Mouse (Mus musculus): ENCODE results near the gene Apoc1. TPM values are rescaled to one million over a fixed set of nuclear protein-coding genes. Genes with fewer than 3 reads are reported as not detected.

The Apoc1 gene
- total and polyA plus RNA-seq, 2 experiments from 2014 or later: 5.1 to 9.0 TPM

- TF ChIP-seq CTCF (IDR thresholded peaks at IDR 0.05): no peak
- no peak overlapping the region for H3K9ac ChIP-seq (replicated peaks; ENCODE audit: low read length, poor library complexity, severe bottlenecking)
- H3K27me3 ChIP-seq (ENCODE audit: insufficient read depth, low read length): no peaks in the 10 kb centered on the region
- no peaks in the 10 kb centered on the region; the same call in 1 of the 2 replicates for H3K4me1 ChIP-seq (ENCODE audit: insufficient read depth, low read length)
- H3K27ac ChIP-seq (ENCODE audit: low read depth, low read length): no peak overlapping the region
- ATAC-seq (ENCODE audit: low FRiP score): no peak
- no peaks in the 10 kb centered on the region for H3K9me3 ChIP-seq (ENCODE audit: low read length)
- DNase-seq (ENCODE audit: low spot score): no peak
- peaks cover 27% of the 10 kb centered on the region for H3K36me3 ChIP-seq (ENCODE audit: insufficient read depth, low read length)
- H3K4me2 ChIP-seq (ENCODE audit: low read depth, low read length, poor library complexity, severe bottlenecking): no peak overlapping the region
- no peak overlapping the region for H3K4me3 ChIP-seq (ENCODE audit: low read depth, low read length)
- WGBS: 87% methylated on average over 9 of the region's 9 CpGs
Observed at GRCm38 (mm10) chr7:19713598-19713997, 21.1 kb upstream of the Apoc1 start.

GRCm38 (mm10) chr7:19713196-19713595, 20.7 kb upstream of the Apoc1 start:
- peak; percentile 63 for TF ChIP-seq CTCF (IDR thresholded peaks at IDR 0.05)
- no peaks in the 10 kb centered on the region; the same call in 1 of the 2 replicates for H3K4me1 ChIP-seq (ENCODE audit: insufficient read depth, low read length)
- H3K27ac ChIP-seq (ENCODE audit: low read depth, low read length): no peak overlapping the region
- H3K9ac ChIP-seq (replicated peaks; ENCODE audit: low read length, poor library complexity, severe bottlenecking): no peak overlapping the region
- no peaks in the 10 kb centered on the region for H3K27me3 ChIP-seq (ENCODE audit: insufficient read depth, low read length)
- DNase-seq (ENCODE audit: low spot score) (peak; percentile 16), ATAC-seq (ENCODE audit: low FRiP score) (no peak)
- H3K4me2 ChIP-seq (ENCODE audit: low read depth, low read length, poor library complexity, severe bottlenecking): no peak overlapping the region
- no peak overlapping the region for H3K4me3 ChIP-seq (ENCODE audit: low read depth, low read length)
- H3K36me3 ChIP-seq (ENCODE audit: insufficient read depth, low read length): peaks cover 28% of the 10 kb centered on the region
- 55% methylated on average over 4 of the region's 4 CpGs for WGBS
- no peaks in the 10 kb centered on the region for H3K9me3 ChIP-seq (ENCODE audit: low read length)

DNA sequence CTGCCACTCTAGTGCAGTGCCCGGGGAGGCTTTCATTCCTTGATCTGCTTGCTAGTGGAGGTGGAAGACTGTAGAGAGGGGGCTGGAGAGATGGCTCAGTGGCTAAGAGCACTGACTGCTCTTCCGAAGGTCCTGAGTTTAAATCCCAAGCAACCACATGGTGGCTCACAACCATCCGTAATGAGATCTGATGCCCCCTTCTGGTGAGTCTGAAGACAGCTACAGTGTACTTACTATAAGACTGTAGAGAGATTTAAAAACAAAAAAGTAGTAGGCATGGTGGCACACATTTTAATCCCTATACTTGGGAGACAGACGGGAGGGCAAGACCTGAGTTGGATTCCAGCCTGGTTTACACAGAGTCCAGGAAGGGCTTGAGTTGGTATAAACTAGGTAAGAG, 20.0 kb upstream of the Apoc1 start:
- no peak for ATAC-seq (ENCODE audit: low FRiP score)
- no peak overlapping the region for H3K4me2 ChIP-seq (ENCODE audit: low read depth, low read length, poor library complexity, severe bottlenecking)
- DNase-seq (ENCODE audit: low spot score): peak; percentile 17
- no peaks in the 10 kb centered on the region for H3K27me3 ChIP-seq (ENCODE audit: insufficient read depth, low read length)
- WGBS: 69% methylated on average over 4 of the region's 4 CpGs
- H3K36me3 ChIP-seq (ENCODE audit: insufficient read depth, low read length): peaks cover 28% of the 10 kb centered on the region
- TF ChIP-seq CTCF (IDR thresholded peaks at IDR 0.05): peak; percentile 70
- no peaks in the 10 kb centered on the region for H3K9me3 ChIP-seq (ENCODE audit: low read length)
- H3K27ac ChIP-seq (ENCODE audit: low read depth, low read length): no peak overlapping the region
- H3K9ac ChIP-seq (replicated peaks; ENCODE audit: low read length, poor library complexity, severe bottlenecking): no peak overlapping the region
- no peak overlapping the region for H3K4me3 ChIP-seq (ENCODE audit: low read depth, low read length)
- H3K4me1 ChIP-seq (ENCODE audit: insufficient read depth, low read length): no peaks in the 10 kb centered on the region; the same call in 1 of the 2 replicates

DNA sequence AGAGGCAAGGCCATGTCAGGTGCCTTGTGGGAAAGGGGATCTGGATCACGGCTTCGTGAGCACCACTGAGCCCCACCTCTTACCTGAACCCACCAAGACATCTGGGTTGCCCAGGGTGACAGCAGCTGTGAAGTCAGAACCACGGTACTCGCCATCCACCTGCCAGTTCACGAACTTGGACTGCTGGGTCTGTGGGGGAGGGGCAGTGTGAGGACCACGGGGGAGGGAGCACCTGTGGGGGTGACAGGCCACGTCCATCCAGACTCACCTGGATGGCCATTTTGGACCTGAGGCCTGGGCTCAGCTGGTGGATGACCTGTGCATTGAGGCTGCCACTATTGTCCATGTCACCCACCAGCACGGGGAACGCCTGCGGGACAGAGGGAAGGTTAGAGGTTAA, 18.2 kb upstream of the Apoc1 start:
- WGBS: 96% methylated on average over 10 of the region's 10 CpGs
- Histone ChIP-seq H3K27ac (ENCODE audit: low read depth, low read length) (no peak overlapping the region), H3K4me3 (ENCODE audit: low read depth, low read length) (no peak overlapping the region), H3K27me3 (ENCODE audit: insufficient read depth, low read length) (no peaks in the 10 kb centered on the region), H3K9ac (replicated peaks; ENCODE audit: low read length, poor library complexity, severe bottlenecking) (no peak overlapping the region), H3K4me2 (ENCODE audit: low read depth, low read length, poor library complexity, severe bottlenecking) (no peak overlapping the region), H3K9me3 (ENCODE audit: low read length) (no peaks in the 10 kb centered on the region), H3K36me3 (ENCODE audit: insufficient read depth, low read length) (peaks cover 33% of the 10 kb centered on the region), H3K4me1 (ENCODE audit: insufficient read depth, low read length) (no peaks in the 10 kb centered on the region)
- DNase-seq (ENCODE audit: low spot score): no peak
- ATAC-seq (ENCODE audit: low FRiP score): no peak
- no peak for TF ChIP-seq CTCF (IDR thresholded peaks at IDR 0.05)

GRCm38 (mm10) chr7:19705271-19705670, 12.8 kb upstream of the Apoc1 start:
- 95% methylated on average over 7 of the region's 7 CpGs for WGBS

DNA sequence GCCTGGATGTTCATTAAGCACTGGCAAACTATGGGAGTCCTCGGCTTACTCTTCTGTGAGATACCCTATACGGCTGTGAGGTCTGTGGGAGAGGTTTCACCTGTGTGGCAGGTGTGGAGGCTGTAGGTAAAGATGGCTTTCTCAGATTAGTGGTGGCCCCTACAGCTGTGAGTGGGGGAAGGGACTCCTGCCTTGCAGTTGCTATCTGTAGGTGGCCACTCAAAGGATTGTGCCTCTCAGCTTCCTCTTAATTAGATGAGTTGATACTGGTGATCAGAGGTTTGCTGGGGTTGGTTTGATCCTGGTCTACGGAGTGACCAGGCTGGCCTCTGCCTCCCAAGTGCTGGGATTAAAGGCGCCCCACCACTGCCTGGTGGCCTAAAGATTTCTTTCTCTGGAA, 12.0 kb upstream of the Apoc1 start:
- DNase-seq (ENCODE audit: low spot score) (no peak), ATAC-seq (ENCODE audit: low FRiP score) (no peak)
- no peaks in the 10 kb centered on the region for H3K9me3 ChIP-seq (ENCODE audit: low read length)
- no peaks in the 10 kb centered on the region for H3K4me1 ChIP-seq (ENCODE audit: insufficient read depth, low read length)
- H3K4me2 ChIP-seq (ENCODE audit: low read depth, low read length, poor library complexity, severe bottlenecking): no peak overlapping the region
- H3K27ac ChIP-seq (ENCODE audit: low read depth, low read length): no peak overlapping the region
- H3K27me3 ChIP-seq (ENCODE audit: insufficient read depth, low read length): no peaks in the 10 kb centered on the region
- H3K4me3 ChIP-seq (ENCODE audit: low read depth, low read length): no peak overlapping the region
- no peak for TF ChIP-seq CTCF (IDR thresholded peaks at IDR 0.05)
- H3K9ac ChIP-seq (replicated peaks; ENCODE audit: low read length, poor library complexity, severe bottlenecking): no peak overlapping the region
- 97% methylated on average over 4 of the region's 4 CpGs for WGBS
- peaks cover 45% of the 10 kb centered on the region for H3K36me3 ChIP-seq (ENCODE audit: insufficient read depth, low read length)

More at GRCm38 (mm10) chr7:19705271-19705670, 12.8 kb upstream of the Apoc1 start:
- Histone ChIP-seq H3K9me3 (ENCODE audit: low read length) (no peaks in the 10 kb centered on the region), H3K4me1 (ENCODE audit: insufficient read depth, low read length) (no peaks in the 10 kb centered on the region), H3K27me3 (ENCODE audit: insufficient read depth, low read length) (no peaks in the 10 kb centered on the region), H3K4me3 (ENCODE audit: low read depth, low read length) (no peak overlapping the region), H3K36me3 (ENCODE audit: insufficient read depth, low read length) (peaks cover 49% of the 10 kb centered on the region), H3K4me2 (ENCODE audit: low read depth, low read length, poor library complexity, severe bottlenecking) (no peak overlapping the region), H3K9ac (replicated peaks; ENCODE audit: low read length, poor library complexity, severe bottlenecking) (no peak overlapping the region), H3K27ac (ENCODE audit: low read depth, low read length) (no peak overlapping the region)
- no peak for TF ChIP-seq CTCF (IDR thresholded peaks at IDR 0.05)
- no peak for ATAC-seq (ENCODE audit: low FRiP score)
- no peak for DNase-seq (ENCODE audit: low spot score)

Data from midbrain, postnatal 0 days (tissue).